Mouse (Mus musculus): ENCODE data around the gene Ccnyl1. TPM values are rescaled to one million over a fixed set of nuclear protein-coding genes. Genes with fewer than 3 reads are reported as not detected.
A peak's percentile ranks its signal among the peaks of the same experiment; 100 is the strongest.

The Ccnyl1 gene
- polyA plus RNA-seq, 1 experiment from 2014 or later: 8.4 TPM

- Histone ChIP-seq H3K4me2 (no peak overlapping the region), H3K27ac (ENCODE audit: low read depth) (no peak overlapping the region), H3K4me3 (ENCODE audit: low read depth, low read length) (no peak overlapping the region), H3K27me3 (ENCODE audit: insufficient read depth, low read length) (no peaks in the 10 kb centered on the region), H3K36me3 (ENCODE audit: insufficient read depth) (peaks cover 17% of the 10 kb centered on the region), H3K9me3 (ENCODE audit: low read depth, low read length) (no peaks in the 10 kb centered on the region), H3K9ac (no peak overlapping the region), H3K4me1 (ENCODE audit: insufficient read depth) (no peaks in the 10 kb centered on the region)
- DNase-seq (peak; percentile 67), ATAC-seq (ENCODE audit: insufficient read depth) (peak; percentile 70; the same call in 1 of the 2 replicates)
- peak; percentile 67 for TF ChIP-seq CTCF (IDR thresholded peaks at IDR 0.05; ENCODE audit: low read depth)
Measured at GRCm38 (mm10) chr1:64717504-64717903, 27.2 kb downstream of the Ccnyl1 start.

GRCm38 (mm10) chr1:64721034-64721587 lies 30.9 kb downstream of the Ccnyl1 start:
- H3K27ac ChIP-seq (ENCODE audit: low read depth): no peak overlapping the region

DNA sequence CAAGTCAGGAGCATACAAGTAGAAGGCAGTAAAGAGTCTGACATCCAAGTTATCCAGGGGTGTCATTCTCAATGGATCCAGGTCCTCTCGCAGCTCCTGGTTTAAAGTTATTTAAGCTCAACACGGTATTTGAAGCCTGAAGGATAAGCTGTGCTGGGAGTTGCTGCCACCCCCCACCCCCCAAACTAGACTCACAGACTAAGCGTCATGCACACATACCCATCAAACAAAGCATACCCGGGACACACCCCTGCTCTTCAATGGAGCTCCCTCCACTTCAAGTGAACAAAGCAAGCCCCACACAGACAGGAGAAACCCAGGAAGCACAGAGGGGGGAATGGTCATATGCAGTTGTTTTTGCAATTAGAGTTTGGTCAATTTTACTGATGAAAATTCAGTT lies 39.8 kb downstream of the Ccnyl1 start:
- Histone ChIP-seq H3K9me3 (ENCODE audit: low read depth, low read length) (no peaks in the 10 kb centered on the region), H3K36me3 (ENCODE audit: insufficient read depth) (peaks cover 5% of the 10 kb centered on the region; the same call in 1 of the 2 replicates), H3K4me3 (ENCODE audit: low read depth, low read length) (no peak overlapping the region), H3K4me1 (ENCODE audit: insufficient read depth) (peaks cover 3% of the 10 kb centered on the region), H3K27ac (ENCODE audit: low read depth) (no peak overlapping the region), H3K27me3 (ENCODE audit: insufficient read depth, low read length) (peaks cover 18% of the 10 kb centered on the region), H3K9ac (no peak overlapping the region), H3K4me2 (no peak overlapping the region)
- TF ChIP-seq CTCF (IDR thresholded peaks at IDR 0.05; ENCODE audit: low read depth): no peak
- DNase-seq: no peak
- ATAC-seq (ENCODE audit: insufficient read depth): no peak
- 69% methylated on average over 4 of the region's 4 CpGs for WGBS

More at GRCm38 (mm10) chr1:64721034-64721587, 30.9 kb downstream of the Ccnyl1 start:
- H3K4me3 ChIP-seq (ENCODE audit: low read depth, low read length): no peak overlapping the region
- no peaks in the 10 kb centered on the region for H3K4me1 ChIP-seq (ENCODE audit: insufficient read depth)
- WGBS: 58% methylated on average over 10 of the region's 10 CpGs
- H3K9ac ChIP-seq: no peak overlapping the region
- H3K9me3 ChIP-seq (ENCODE audit: low read depth, low read length): no peaks in the 10 kb centered on the region
- H3K27me3 ChIP-seq (ENCODE audit: insufficient read depth, low read length): no peaks in the 10 kb centered on the region
- no peak overlapping the region for H3K4me2 ChIP-seq
- H3K36me3 ChIP-seq (ENCODE audit: insufficient read depth): peaks cover 19% of the 10 kb centered on the region; the same call in 1 of the 2 replicates
- TF ChIP-seq CTCF (IDR thresholded peaks at IDR 0.05; ENCODE audit: low read depth): no peak
- no peak for ATAC-seq (ENCODE audit: insufficient read depth)
- DNase-seq: no peak

DNA sequence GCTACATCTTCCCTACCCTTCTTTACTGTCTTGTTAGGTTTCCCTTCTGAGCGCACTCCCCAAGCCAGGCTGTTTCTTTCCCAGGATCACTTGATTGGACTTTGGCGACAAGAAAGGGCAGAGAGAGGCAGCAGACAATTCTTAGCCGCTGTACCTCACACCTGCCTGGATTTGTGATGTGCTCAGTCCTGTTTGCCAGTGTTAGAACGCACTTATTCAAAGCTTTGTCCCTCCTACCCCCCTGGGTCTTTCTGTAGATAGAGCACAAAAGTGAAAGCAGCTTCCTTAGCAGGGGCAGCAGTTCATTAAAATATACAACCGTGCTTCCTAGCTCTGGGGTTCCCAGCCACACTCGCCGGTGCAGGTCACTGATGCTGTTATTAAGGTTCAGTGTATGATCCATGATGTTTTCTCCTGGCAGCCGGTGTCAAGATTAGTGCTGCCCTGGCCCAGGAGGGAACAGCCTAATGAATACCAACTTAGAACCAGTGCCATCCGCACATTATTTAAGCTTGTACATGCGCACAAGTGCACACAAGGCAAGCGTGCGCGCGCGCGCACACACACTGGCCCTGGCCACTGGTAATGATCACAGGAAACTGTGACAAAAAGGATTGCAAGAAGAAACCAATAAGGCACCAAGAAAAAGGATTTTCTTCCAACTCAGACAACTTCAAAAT lies 41.2 kb downstream of the Ccnyl1 start:
- Histone ChIP-seq H3K27me3 (ENCODE audit: insufficient read depth, low read length) (peaks cover 27% of the 10 kb centered on the region), H3K4me2 (no peak overlapping the region), H3K27ac (ENCODE audit: low read depth) (no peak overlapping the region), H3K36me3 (ENCODE audit: insufficient read depth) (peaks cover 5% of the 10 kb centered on the region; the same call in 1 of the 2 replicates), H3K9me3 (ENCODE audit: low read depth, low read length) (no peaks in the 10 kb centered on the region), H3K4me1 (ENCODE audit: insufficient read depth) (peaks cover 8% of the 10 kb centered on the region), H3K4me3 (ENCODE audit: low read depth, low read length) (no peak overlapping the region), H3K9ac (no peak overlapping the region)
- TF ChIP-seq CTCF (IDR thresholded peaks at IDR 0.05; ENCODE audit: low read depth): no peak
- WGBS: 69% methylated on average over 16 of the region's 16 CpGs
- DNase-seq (no peak), ATAC-seq (ENCODE audit: insufficient read depth) (no peak)

DNA sequence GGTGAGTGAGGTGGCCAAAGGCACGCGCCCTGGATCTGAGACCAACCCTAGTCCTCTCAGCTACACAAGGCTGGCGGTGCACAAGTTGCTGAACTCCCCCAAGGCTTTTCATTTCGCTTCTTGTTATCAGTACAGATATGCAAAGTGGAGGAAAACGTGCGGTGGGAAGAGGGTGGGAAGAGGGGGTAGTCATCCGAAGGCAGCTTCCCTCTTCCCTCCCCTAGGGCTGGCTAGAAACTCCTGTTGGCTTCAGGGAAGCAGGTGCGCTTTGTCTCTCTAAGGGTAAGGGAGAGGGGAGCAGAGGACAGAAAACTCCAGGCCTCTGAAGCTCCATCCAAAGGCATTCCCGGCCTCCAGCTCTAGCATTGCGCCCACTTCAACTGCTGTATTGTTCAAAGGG lies 41.9 kb downstream of the Ccnyl1 start:
- WGBS: 28% methylated on average over 10 of the region's 10 CpGs
- ATAC-seq (ENCODE audit: insufficient read depth): no peak
- H3K4me2 ChIP-seq: no peak overlapping the region

GRCm38 (mm10) chr1:64732637-64733200 lies 42.5 kb downstream of the Ccnyl1 start:
- peaks cover 34% of the 10 kb centered on the region for H3K27me3 ChIP-seq (ENCODE audit: insufficient read depth, low read length)
- no peaks in the 10 kb centered on the region for H3K9me3 ChIP-seq (ENCODE audit: low read depth, low read length)
- H3K4me2 ChIP-seq: peak overlapping the region; percentile 95; the same call in 1 of the 2 replicates
- H3K9ac ChIP-seq: no peak overlapping the region
- ATAC-seq (ENCODE audit: insufficient read depth) (no peak), DNase-seq (no peak)
- peaks cover 8% of the 10 kb centered on the region for H3K4me1 ChIP-seq (ENCODE audit: insufficient read depth)
- no peak for TF ChIP-seq CTCF (IDR thresholded peaks at IDR 0.05; ENCODE audit: low read depth)
- H3K36me3 ChIP-seq (ENCODE audit: insufficient read depth): peaks cover 5% of the 10 kb centered on the region; the same call in 1 of the 2 replicates
- H3K27ac ChIP-seq (ENCODE audit: low read depth): no peak overlapping the region
- H3K4me3 ChIP-seq (ENCODE audit: low read depth, low read length): no peak overlapping the region
- WGBS: 56% methylated on average over 7 of the region's 7 CpGs

More for the DNA sequence above, 41.9 kb downstream of the Ccnyl1 start:
- H3K9ac ChIP-seq: no peak overlapping the region
- H3K9me3 ChIP-seq (ENCODE audit: low read depth, low read length): no peaks in the 10 kb centered on the region
- no peak for TF ChIP-seq CTCF (IDR thresholded peaks at IDR 0.05; ENCODE audit: low read depth)
- H3K27me3 ChIP-seq (ENCODE audit: insufficient read depth, low read length): peaks cover 34% of the 10 kb centered on the region
- no peak overlapping the region for H3K4me3 ChIP-seq (ENCODE audit: low read depth, low read length)
- no peak for DNase-seq
- H3K4me1 ChIP-seq (ENCODE audit: insufficient read depth): peaks cover 8% of the 10 kb centered on the region
- H3K36me3 ChIP-seq (ENCODE audit: insufficient read depth): peaks cover 5% of the 10 kb centered on the region; the same call in 1 of the 2 replicates
- no peak overlapping the region for H3K27ac ChIP-seq (ENCODE audit: low read depth)
